Mouse (Mus musculus): ENCODE results near the gene Jade3. TPM values are rescaled to one million over a fixed set of nuclear protein-coding genes. Genes with fewer than 3 reads are reported as not detected.

Jade3 gene
- polyA plus RNA-seq, 1 experiment from 2014 or later = 5.4 TPM

DNA sequence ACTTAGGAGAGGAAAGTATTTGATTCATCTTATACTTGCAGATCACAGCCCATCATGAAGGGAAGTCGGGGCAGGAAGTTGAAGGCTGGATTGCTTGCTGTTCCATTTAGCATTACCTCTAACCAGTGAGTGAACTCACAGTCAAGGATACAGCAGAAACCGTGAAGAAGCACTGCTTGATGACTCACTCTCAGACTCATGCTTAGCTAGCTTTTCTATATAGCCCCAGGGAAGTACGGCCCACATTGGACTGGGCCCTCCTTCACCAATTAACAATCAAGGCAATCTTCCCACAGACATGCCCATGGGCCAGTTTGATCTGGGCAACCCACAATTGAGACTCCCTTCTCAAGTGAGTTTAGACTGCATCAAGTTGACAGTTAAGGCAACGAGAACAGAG lies 138.5 kb downstream of the Jade3 start:
- no peak for ATAC-seq (ENCODE audit: low read depth)
- Histone ChIP-seq H3K9me3 (replicated peaks; ENCODE audit: control insufficient read depth, low read length) (no peaks in the 10 kb centered on the region), H3K27ac (ENCODE audit: low read length) (no peak overlapping the region), H3K27me3 (ENCODE audit: control insufficient read depth, insufficient read depth, low read depth, low read length) (no peaks in the 10 kb centered on the region), H3K36me3 (ENCODE audit: control insufficient read depth, insufficient read depth) (no peaks in the 10 kb centered on the region), H3K9ac (ENCODE audit: low read depth, low read length) (no peak overlapping the region), H3K4me3 (ENCODE audit: low read depth, low read length) (no peak overlapping the region), H3K4me2 (ENCODE audit: low read depth, low read length) (no peak overlapping the region), H3K4me1 (ENCODE audit: control insufficient read depth, low read depth, low read length) (no peaks in the 10 kb centered on the region)
- 48% methylated on average over 4 of the region's 4 CpGs for WGBS (ENCODE audit: insufficient replicate concordance)

Other genes starting within 250 kb of the Jade3 start
- 0.23 and 0.63 TPM in 2 replicates for gene Slc9a7, start 133.9 kb upstream of the Jade3 start, polyA plus RNA-seq (2015; fragmentation: Nextera tagmentation; extraction: Ambion mirVana)
- gene Rp2, start 61.2 kb upstream of the Jade3 start, polyA plus RNA-seq (2015; fragmentation: Nextera tagmentation; extraction: Ambion mirVana) = 9.8 and 10.8 TPM in 2 replicates
- 203 and 206 TPM in 2 replicates for gene Rgn, start 124.1 kb downstream of the Jade3 start, polyA plus RNA-seq (2015; fragmentation: Nextera tagmentation; extraction: Ambion mirVana)
- gene Rbm10, start 191.8 kb downstream of the Jade3 start, polyA plus RNA-seq (2015; fragmentation: Nextera tagmentation; extraction: Ambion mirVana) = 26.6 and 28.4 TPM in 2 replicates
- gene Ndufb11, start 191.9 kb downstream of the Jade3 start, polyA plus RNA-seq (2015; fragmentation: Nextera tagmentation; extraction: Ambion mirVana) = 168 TPM in 2 replicates
- 95.5 and 99.1 TPM in 2 replicates for gene Uba1, start 232.6 kb downstream of the Jade3 start, polyA plus RNA-seq (2015; fragmentation: Nextera tagmentation; extraction: Ambion mirVana)